Mouse (Mus musculus) kidney, adult 9 months (tissue): ENCODE measurements at regions not wholly inside any gene's neighbourhood (a gene's known extent, or its start where the extent isn't known, plus 50 kb on each side); places are given as distances from the start of the nearest gene placed in this dataset.

ENCODE experiments used
- DNase-seq: peaks from one replicate; pipeline ENCODE4 v3.0.0; 2022

- DNase-seq = peak; percentile 20
These were observed 1342.2 kb downstream of the Trim52 start for GRCm38 (mm10) chr14:107448201-107448600.
